9 mouse cellular contexts compared by ENCODE assay signal in the genomic region with DNA sequence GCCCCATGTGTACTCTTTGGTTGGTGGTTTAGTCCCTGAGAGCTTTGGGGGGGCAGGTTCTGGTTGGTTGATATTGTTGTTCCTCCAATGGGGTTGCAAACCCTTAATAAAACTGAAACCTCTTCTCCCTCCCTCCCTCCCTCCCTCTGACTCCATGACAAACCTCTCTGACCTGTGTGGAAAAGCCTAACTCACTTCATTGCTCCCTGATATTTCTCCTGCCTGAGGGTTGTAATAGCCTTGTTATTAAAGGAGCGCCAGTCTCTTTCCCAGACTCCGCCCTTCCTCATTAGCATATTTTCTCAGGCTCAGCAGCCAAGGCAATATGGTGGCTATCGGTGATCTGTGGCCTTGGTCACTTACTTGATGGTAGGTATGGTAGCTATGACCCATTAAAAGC.
A peak's percentile ranks its signal among the peaks of the same experiment; 100 is the strongest.
DNase-seq lines count a peak whose midpoint lies in the region; ATAC-seq and TF ChIP-seq lines count a peak whose summit lies in the region.
"Had no signal": no experiment of that assay in that cellular context is flagged by ENCODE, and none has a peak within 500 bp of the region (broad histone marks: within the 10 kb centered on the region; RNA-seq: fewer than 3 reads in every experiment).

No protein-coding gene starts in this region.

- no peaks in the 10 kb centered on the region for H3K4me1 ChIP-seq in lung, embryonic 14.5 days (ENCODE audit: insufficient read depth)
- peaks cover 8% of the 10 kb centered on the region; the same call in 1 of the 2 replicates for H3K4me1 ChIP-seq in hindbrain, embryonic 10.5 days (replicated peaks)
- peaks cover 8% of the 10 kb centered on the region for H3K4me1 ChIP-seq in intestine, embryonic 16.5 days (ENCODE audit: control insufficient read depth, insufficient read depth, low read length)
- peaks cover 20% of the 10 kb centered on the region for H3K4me1 ChIP-seq in neural tube, embryonic 14.5 days (ENCODE audit: control insufficient read depth, insufficient read depth, low read length)

- H3K4me3 ChIP-seq in lung, embryonic 14.5 days (ENCODE audit: low read depth, low read length): no peak overlapping the region
- H3K4me3 ChIP-seq in hindbrain, embryonic 10.5 days: no peak overlapping the region
- no peak overlapping the region for H3K4me3 ChIP-seq in intestine, embryonic 16.5 days (ENCODE audit: low read length)
- H3K4me3 ChIP-seq in neural tube, embryonic 14.5 days (ENCODE audit: low read depth, low read length): no peak overlapping the region
- H3K4me3 ChIP-seq: lung, embryonic 15.5 days had no signal

- intact Hi-C loops in heart, postnatal 36 days (cut with DNase I): no loop called here

- 87% methylated on average over 3 of the region's 3 CpGs for WGBS in lung, embryonic 14.5 days
- 82% methylated on average over 3 of the region's 3 CpGs for WGBS in hindbrain, embryonic 10.5 days
- 90% methylated on average over 3 of the region's 3 CpGs for WGBS in intestine, embryonic 16.5 days
- WGBS in neural tube, embryonic 14.5 days: 44% methylated on average over 3 of the region's 3 CpGs

- no peak overlapping the region for H3K9ac ChIP-seq in lung, embryonic 14.5 days
- no peak overlapping the region for H3K9ac ChIP-seq in intestine, embryonic 16.5 days (ENCODE audit: low read depth, low read length)
- H3K9ac ChIP-seq in neural tube, embryonic 14.5 days (replicated peaks; ENCODE audit: low read depth, low read length): no peak overlapping the region
- H3K9ac ChIP-seq: lung, embryonic 15.5 days had no signal

- H3K9me3 ChIP-seq in lung, embryonic 14.5 days (ENCODE audit: low read depth, low read length): no peaks in the 10 kb centered on the region
- H3K9me3 ChIP-seq in hindbrain, embryonic 10.5 days: no peaks in the 10 kb centered on the region
- H3K9me3 ChIP-seq in intestine, embryonic 16.5 days (ENCODE audit: control insufficient read depth, low read length): no peaks in the 10 kb centered on the region
- no peaks in the 10 kb centered on the region for H3K9me3 ChIP-seq in neural tube, embryonic 14.5 days (ENCODE audit: control insufficient read depth, low read length)
- H3K9me3 ChIP-seq: lung, embryonic 15.5 days had no signal

- ATAC-seq in lung, embryonic 14.5 days (ENCODE audit: insufficient read depth): 0 out of 2 replicates have a peak, but pooled peaks have one; percentile 21
- ATAC-seq in intestine, embryonic 16.5 days: peak; percentile 49
- ATAC-seq in neural tube, embryonic 14.5 days (ENCODE audit: low read depth): no peak
- no peak for ATAC-seq in granulocyte monocyte progenitor cell, adult 5-6 weeks (replicated peaks; ENCODE audit: poor library complexity, severe bottlenecking)

- H3K27me3 ChIP-seq in lung, embryonic 14.5 days (ENCODE audit: insufficient read depth, low read length): peaks cover 3% of the 10 kb centered on the region; the same call in 1 of the 2 replicates
- H3K27me3 ChIP-seq in hindbrain, embryonic 10.5 days (ENCODE audit: insufficient read depth, poor library complexity, severe bottlenecking): 0 out of 2 replicates have a peak, but pooled peaks cover 5% of the 10 kb centered on the region
- H3K27me3 ChIP-seq in intestine, embryonic 16.5 days (replicated peaks; ENCODE audit: control insufficient read depth, insufficient read depth, low read length): no peaks in the 10 kb centered on the region
- no peaks in the 10 kb centered on the region for H3K27me3 ChIP-seq in neural tube, embryonic 14.5 days (ENCODE audit: control insufficient read depth, insufficient read depth, low read length)

- H3K27ac ChIP-seq in lung, embryonic 14.5 days (ENCODE audit: low read depth): no peak overlapping the region
- H3K27ac ChIP-seq in hindbrain, embryonic 10.5 days: 0 out of 2 replicates have a peak overlapping the region, but pooled peaks have one; percentile 50
- no peak overlapping the region for H3K27ac ChIP-seq in intestine, embryonic 16.5 days (ENCODE audit: low read length)
- H3K27ac ChIP-seq in neural tube, embryonic 14.5 days (ENCODE audit: low read depth, low read length): peak overlapping the region; percentile 55
- H3K27ac ChIP-seq: lung, embryonic 15.5 days had no signal

- no peak for DNase-seq in lung, embryonic 14.5 days
- no peak for DNase-seq in lung, postnatal 4 days
- DNase-seq in hindbrain, embryonic 10.5 days (ENCODE audit: low spot score): no peak
- no peak for DNase-seq in heart, postnatal 36 days
- DNase-seq: thymus, postnatal 25 days had no signal

- no peaks in the 10 kb centered on the region for H3K36me3 ChIP-seq in lung, embryonic 14.5 days (ENCODE audit: insufficient read depth)
- no peaks in the 10 kb centered on the region for H3K36me3 ChIP-seq in hindbrain, embryonic 10.5 days
- no peaks in the 10 kb centered on the region for H3K36me3 ChIP-seq in intestine, embryonic 16.5 days (ENCODE audit: control insufficient read depth, insufficient read depth, low read length)
- no peaks in the 10 kb centered on the region for H3K36me3 ChIP-seq in neural tube, embryonic 14.5 days (ENCODE audit: control insufficient read depth, insufficient read depth, low read length)
- H3K36me3 ChIP-seq: lung, embryonic 15.5 days had no signal

- H3K4me2 ChIP-seq in lung, embryonic 14.5 days: no peak overlapping the region
- peak overlapping the region; percentile 16; the same call in 1 of the 2 replicates for H3K4me2 ChIP-seq in intestine, embryonic 16.5 days (ENCODE audit: low read depth, low read length)
- H3K4me2 ChIP-seq in neural tube, embryonic 14.5 days (ENCODE audit: low read depth, low read length): peak overlapping the region; percentile 37
- H3K4me2 ChIP-seq: lung, embryonic 15.5 days had no signal

- TF ChIP-seq CTCF in lung, embryonic 14.5 days (IDR thresholded peaks at IDR 0.05; ENCODE audit: low read depth): no peak

Comparison
In these comparisons a context has a peak if more than half of its experiments do, and no peak if none do; other contexts are left out.
1. ATAC-seq: peak in lung, embryonic 14.5 days (single experiment) and intestine, embryonic 16.5 days (single experiment); none in neural tube, embryonic 14.5 days (single experiment) and granulocyte monocyte progenitor cell, adult 5-6 weeks (single experiment).
2. H3K27ac ChIP-seq: peak in hindbrain, embryonic 10.5 days (single experiment) and neural tube, embryonic 14.5 days (single experiment); none in lung, embryonic 14.5 days (single experiment) and intestine, embryonic 16.5 days (single experiment).